Mouse (Mus musculus) left cerebral cortex, postnatal 10 days (tissue): Measurements from ENCODE around the gene Hist1h2bh. TPM values are rescaled to one million over a fixed set of nuclear protein-coding genes. Genes with fewer than 3 reads are reported as not detected.

Source experiments
- DNase-seq, 2 experiments: peaks; one replicate each; pipeline ENCODE4 v3.0.0; 2021 to 2022; ENCODE audit warnings: low spot score in 2 of 2, mixed read lengths in 1 of 2; ENCODE audit errors: extremely low spot score in 1 of 2
- intact Hi-C: fragments of 180-260 bp; cut with DNase I; formaldehyde crosslinking; loops from one replicate; pipeline ENCODE4 v1.15.1; 2025
- microRNA-seq: library from miRNA; unstranded; fragments of <30 nt; microRNA quantifications from one replicate; pipeline ENCODE4 v1.2.0, GENCODE M21; 2022
- total RNA-seq, 2 experiments: library from RNA; stranded (reverse); gene quantifications; 2 replicates each; pipeline ENCODE4 v1.2.3; 2021

Gene Hist1h2bh
- total RNA-seq, 2 experiments from 2014 or later, result 1.4 to 1.7 TPM

GRCm38 (mm10) chr13:23499943-23500342, 43.2 kb downstream of the Hist1h2bh start:
- intact Hi-C loops, result loop anchor here (5.0 kb wide), 1 partner anchor 33 kb away; the partner anchor contains the start of gene Btn1a1

GRCm38 (mm10) chr13:23498653-23499052, 44.5 kb downstream of the Hist1h2bh start:
- intact Hi-C loops, result no loop called here
- DNase-seq, result no peak

More at GRCm38 (mm10) chr13:23499943-23500342, 43.2 kb downstream of the Hist1h2bh start:
- no peak for DNase-seq

- intact Hi-C loops, result no loop called here
- peak in 1 of 2 experiments; percentile 19 for DNase-seq
Observed at GRCm38 (mm10) chr13:23497656-23498321, 45.4 kb downstream of the Hist1h2bh start.

GRCm38 (mm10) chr13:23495526-23495925, 47.7 kb downstream of the Hist1h2bh start:
- no peak for DNase-seq
- intact Hi-C loops, result no loop called here

DNA sequence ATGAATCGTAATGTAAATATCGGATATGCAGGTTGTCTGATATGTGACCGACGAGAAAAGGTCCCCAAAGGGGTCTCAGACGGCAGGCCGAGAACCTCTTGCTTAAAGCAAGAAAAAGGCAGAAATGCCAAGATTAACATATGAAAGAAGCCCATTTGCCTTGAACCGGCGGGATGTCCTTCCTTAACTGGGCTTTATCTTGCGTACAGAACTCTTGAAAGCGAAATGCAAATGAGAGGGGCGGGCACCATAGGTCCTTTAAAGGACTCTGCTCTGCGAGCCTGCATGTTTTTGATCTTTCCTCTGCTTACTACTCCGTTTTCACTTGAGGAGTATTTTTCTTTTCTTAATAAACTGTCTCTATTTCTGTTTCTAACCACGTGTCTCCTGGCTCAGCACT, 51.2 kb downstream of the Hist1h2bh start:
- DNase-seq, result no peak
- intact Hi-C loops, result no loop called here

Small RNA genes within 50 kb of the gene (microRNA-seq; reads per million reads assigned to microRNA genes)
- gene Gm44297 (not detected), gene Gm44359 (not detected), gene Gm44394 (not detected), gene n-TStga1 (1.1 reads per million)

Other genes starting within 250 kb of the Hist1h2bh start
- 10 to 100 TPM; 38.1 to 40.8 TPM for gene Zfp322a, start 174.2 kb downstream of the Hist1h2bh start, total RNA-seq
- 1 to 10 TPM; 6.3 to 6.5 TPM for gene Abt1, start 119.5 kb downstream of the Hist1h2bh start, total RNA-seq
- gene Btn1a1, start 77.5 kb downstream of the Hist1h2bh start, total RNA-seq, result not detected
- under 1 TPM; 0.75 to 0.88 TPM for gene Btn2a2, start 54.5 kb downstream of the Hist1h2bh start, total RNA-seq
- 100 to 1,000 TPM; 265 to 270 TPM for gene Hist1h4h, start 12.3 kb downstream of the Hist1h2bh start, total RNA-seq
- gene Hist1h2af, start 9.5 kb downstream of the Hist1h2bh start, total RNA-seq, result 10 to 100 TPM; 27.0 to 28.3 TPM
- gene Hist1h3g, start 8.0 kb downstream of the Hist1h2bh start, total RNA-seq, result 10 to 100 TPM in 1 of 2 experiments, 1 to 10 TPM in 1; 9.7 to 10.4 TPM
- gene Hist1h3f, start 660 bp upstream of the Hist1h2bh start, total RNA-seq, result 10 to 100 TPM; 22.6 to 23.0 TPM
- gene Hist1h4f, start 8.3 kb upstream of the Hist1h2bh start, total RNA-seq, result 100 to 1,000 TPM; 148 to 159 TPM
- gene Hist1h1d, start 9.9 kb upstream of the Hist1h2bh start, total RNA-seq, result 1 to 10 TPM; 4.5 to 5.3 TPM
- 10 to 100 TPM; 65.0 to 81.2 TPM for gene Hist1h3e, start 19.0 kb upstream of the Hist1h2bh start, total RNA-seq
- gene Hist1h2ae, start 27.8 kb upstream of the Hist1h2bh start, total RNA-seq, result 10 to 100 TPM in 1 of 2 experiments, 1 to 10 TPM in 1; 9.5 to 14.3 TPM
- 100 to 1,000 TPM in 1 of 2 experiments, 10 to 100 TPM in 1; 94.0 to 103 TPM for gene Hist1h2bg, start 28.0 kb upstream of the Hist1h2bh start, total RNA-seq
- gene Hist1h2bf, start 30.8 kb upstream of the Hist1h2bh start, total RNA-seq, result 10 to 100 TPM; 38.1 to 39.3 TPM
- gene Hist1h2ad, start 31.0 kb upstream of the Hist1h2bh start, total RNA-seq, result 1 to 10 TPM; 5.8 to 9.4 TPM
- gene Hist1h3d, start 32.4 kb upstream of the Hist1h2bh start, total RNA-seq, result 1 to 10 TPM; 8.4 to 9.1 TPM
- gene Hist1h4d, start 38.2 kb upstream of the Hist1h2bh start, total RNA-seq, result 100 to 1,000 TPM; 134 to 145 TPM
- 1 to 10 TPM; 6.8 to 7.2 TPM for gene Hist1h2be, start 77.7 kb upstream of the Hist1h2bh start, total RNA-seq
- 10 to 100 TPM; 62.5 to 68.0 TPM for gene Hist1h1e, start 79.2 kb upstream of the Hist1h2bh start, total RNA-seq
- gene Hist1h2ac, start 140.6 kb upstream of the Hist1h2bh start, total RNA-seq, result 1 to 10 TPM; 2.4 to 2.9 TPM
- 10 to 100 TPM; 17.4 to 21.2 TPM for gene Hist1h2bc, start 140.8 kb upstream of the Hist1h2bh start, total RNA-seq
- not detected for gene Hist1h1t, start 152.4 kb upstream of the Hist1h2bh start, total RNA-seq
- 100 to 1,000 TPM in 1 of 2 experiments, 10 to 100 TPM in 1; 94.0 to 104 TPM for gene Hist1h4c, start 155.1 kb upstream of the Hist1h2bh start, total RNA-seq
- gene Hfe, start 167.5 kb upstream of the Hist1h2bh start, total RNA-seq, result 1 to 10 TPM; 2.0 to 2.5 TPM
- gene Hist1h1c, start 195.4 kb upstream of the Hist1h2bh start, total RNA-seq, result 10 to 100 TPM; 75.9 to 81.0 TPM
- 10 to 100 TPM; 13.2 to 15.0 TPM for gene Hist1h3c, start 202.2 kb upstream of the Hist1h2bh start, total RNA-seq
- 10 to 100 TPM; 25.4 to 26.6 TPM for gene Hist1h2bb, start 203.3 kb upstream of the Hist1h2bh start, total RNA-seq
- 10 to 100 TPM; 43.9 to 44.2 TPM for gene Hist1h2ab, start 207.7 kb upstream of the Hist1h2bh start, total RNA-seq
- gene Hist1h3b, start 208.9 kb upstream of the Hist1h2bh start, total RNA-seq, result 10 to 100 TPM; 37.4 to 47.0 TPM
- gene Hist1h4b, start 213.6 kb upstream of the Hist1h2bh start, total RNA-seq, result 10 to 100 TPM; 79.7 to 80.1 TPM
- gene Hist1h4a, start 217.8 kb upstream of the Hist1h2bh start, total RNA-seq, result 10 to 100 TPM; 77.4 to 83.3 TPM
- gene Hist1h3a, start 219.0 kb upstream of the Hist1h2bh start, total RNA-seq, result 10 to 100 TPM; 53.3 to 58.4 TPM
- gene Hist1h1a, start 220.3 kb upstream of the Hist1h2bh start, total RNA-seq, result 10 to 100 TPM; 32.9 to 36.8 TPM
- under 1 TPM; 0.36 to 0.54 TPM for gene Trim38, start 226.5 kb upstream of the Hist1h2bh start, total RNA-seq